Mouse (Mus musculus) neural tube, embryonic 11.5 days (tissue): ENCODE measurements around the gene Rgcc. TPM values are rescaled to one million over a fixed set of nuclear protein-coding genes. Genes with fewer than 3 reads are reported as not detected.

Experiments
- ATAC-seq: fragments of 200-750 bp; cut with Nextera tagmentation; 2 replicates; pipeline ENCODE4 v1.8.0; 2017; ENCODE audit warnings: moderate number of reproducible peaks, mild to moderate bottlenecking, moderate TSS enrichment, moderate library complexity; ENCODE audit not compliant: insufficient read depth, low FRiP score, low TSS enrichment
- DNase-seq: peaks from one replicate; pipeline ENCODE4 v3.0.0-alpha.2; 2015; ENCODE audit warnings: low spot score
- H3K27ac ChIP-seq: fragments of 300-500 bp; sonication (generic); 2 replicates; pipeline ENCODE4 v1.5.1; 2014; ENCODE audit warnings: low read depth, mild to moderate bottlenecking, low read length
- H3K27me3 ChIP-seq: fragments of 300-500 bp; sonication (generic); 2 replicates; pipeline ENCODE4 v1.6.1; 2014; ENCODE audit warnings: mild to moderate bottlenecking, low read length, mixed read lengths; ENCODE audit not compliant: control insufficient read depth, insufficient read depth
- H3K36me3 ChIP-seq: fragments of 300-500 bp; sonication (generic); 2 replicates; pipeline ENCODE4 v1.6.1; 2014; ENCODE audit warnings: mild to moderate bottlenecking, low read length, moderate library complexity, mixed read lengths; ENCODE audit not compliant: control insufficient read depth, insufficient read depth
- H3K4me1 ChIP-seq: fragments of 300-500 bp; sonication (generic); 2 replicates; pipeline ENCODE4 v1.6.1; 2014; ENCODE audit warnings: low read length, mixed read lengths; ENCODE audit not compliant: control insufficient read depth, insufficient read depth
- H3K4me2 ChIP-seq: fragments of 300-500 bp; sonication (generic); 2 replicates; pipeline ENCODE4 v1.6.1; 2014; ENCODE audit warnings: low read depth, mild to moderate bottlenecking, moderate library complexity
- H3K4me3 ChIP-seq: fragments of 300-500 bp; sonication (generic); 2 replicates; pipeline ENCODE4 v1.5.1; 2014; ENCODE audit warnings: low read depth, low read length
- H3K9ac ChIP-seq: fragments of 300-500 bp; sonication (generic); 2 replicates; pipeline ENCODE4 v1.6.1; 2014; ENCODE audit warnings: mild to moderate bottlenecking, low read length
- H3K9me3 ChIP-seq: fragments of 300-500 bp; sonication (generic); 2 replicates; pipeline ENCODE4 v1.6.1; 2016; ENCODE audit warnings: low read length; ENCODE audit not compliant: control insufficient read depth
- WGBS: fragments of 180-500 bp; shearing (Covaris S2); extraction: QIAGEN DNeasy Blood & Tissue Kit; methylation state at CpG from one replicate; pipeline ENCODE4 v1.1.7; 2014; 5-methylcytosine and 5-hydroxymethylcytosine counted together
- polyA plus RNA-seq: library from polyadenylated mRNA; unstranded; fragments of >200 nt; fragmentation: Nextera tagmentation; extraction: Ambion mirVana; gene quantifications from 2 replicates; pipeline ENCODE4 v1.2.1, GENCODE M21; 2014

The Rgcc gene
- polyA plus RNA-seq, 1 experiment from 2014 or later, result 51.8 TPM

DNA sequence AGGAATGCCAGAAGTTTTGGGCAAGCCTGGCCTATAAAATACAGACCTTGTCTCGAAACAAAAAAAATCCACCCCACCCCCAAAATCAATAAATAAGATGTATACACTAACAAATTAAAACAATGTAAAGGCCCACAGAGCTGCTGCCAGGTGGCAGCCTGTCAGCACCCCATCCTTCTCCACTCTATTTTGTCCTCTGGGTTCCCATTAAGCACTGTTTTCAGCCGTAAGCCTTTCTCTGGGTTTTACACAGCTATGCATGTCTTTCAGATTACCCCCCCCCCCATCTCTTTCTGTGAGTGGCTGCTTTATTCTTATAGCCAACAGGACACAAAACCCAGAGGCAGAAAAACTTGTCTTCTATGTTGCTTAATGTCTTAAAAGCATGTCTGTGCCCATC is 16.2 kb upstream of the Rgcc start:
- Histone ChIP-seq H3K4me3 (no peak overlapping the region), H3K9me3 (no peaks in the 10 kb centered on the region), H3K4me1 (no peaks in the 10 kb centered on the region), H3K27ac (no peak overlapping the region), H3K4me2 (no peak overlapping the region), H3K36me3 (no peaks in the 10 kb centered on the region), H3K27me3 (no peaks in the 10 kb centered on the region), H3K9ac (no peak overlapping the region)
- ATAC-seq (no peak), DNase-seq (no peak)
- 75% methylated on average over 2 of the region's 2 CpGs for WGBS

DNA sequence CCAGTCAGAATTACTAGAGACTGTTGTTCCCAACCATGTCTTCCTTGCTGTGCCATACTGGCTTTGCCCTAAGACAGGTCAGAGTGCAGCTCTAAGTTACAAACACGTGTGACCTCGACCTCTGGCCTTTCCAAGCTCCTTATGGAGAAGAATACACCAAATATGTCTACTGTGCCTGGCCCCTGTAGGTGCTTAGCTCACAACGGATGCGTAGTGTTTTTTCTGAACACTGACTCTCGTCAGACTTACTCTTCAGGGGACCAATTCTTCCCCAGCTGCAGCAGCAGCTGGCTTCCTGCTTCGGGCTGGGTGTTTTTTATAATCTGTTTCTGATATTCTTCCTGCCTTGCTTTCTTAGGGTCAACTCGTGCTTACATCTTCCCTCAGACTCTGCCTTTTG is 14.4 kb upstream of the Rgcc start:
- H3K27ac ChIP-seq, result no peak overlapping the region
- ATAC-seq (no peak), DNase-seq (no peak)
- H3K27me3 ChIP-seq, result no peaks in the 10 kb centered on the region
- no peaks in the 10 kb centered on the region for H3K36me3 ChIP-seq
- no peak overlapping the region for H3K9ac ChIP-seq
- H3K4me1 ChIP-seq, result no peaks in the 10 kb centered on the region
- H3K4me2 ChIP-seq, result no peak overlapping the region
- no peak overlapping the region for H3K4me3 ChIP-seq
- WGBS, result 62% methylated on average over 7 of the region's 7 CpGs
- H3K9me3 ChIP-seq, result no peaks in the 10 kb centered on the region

DNA sequence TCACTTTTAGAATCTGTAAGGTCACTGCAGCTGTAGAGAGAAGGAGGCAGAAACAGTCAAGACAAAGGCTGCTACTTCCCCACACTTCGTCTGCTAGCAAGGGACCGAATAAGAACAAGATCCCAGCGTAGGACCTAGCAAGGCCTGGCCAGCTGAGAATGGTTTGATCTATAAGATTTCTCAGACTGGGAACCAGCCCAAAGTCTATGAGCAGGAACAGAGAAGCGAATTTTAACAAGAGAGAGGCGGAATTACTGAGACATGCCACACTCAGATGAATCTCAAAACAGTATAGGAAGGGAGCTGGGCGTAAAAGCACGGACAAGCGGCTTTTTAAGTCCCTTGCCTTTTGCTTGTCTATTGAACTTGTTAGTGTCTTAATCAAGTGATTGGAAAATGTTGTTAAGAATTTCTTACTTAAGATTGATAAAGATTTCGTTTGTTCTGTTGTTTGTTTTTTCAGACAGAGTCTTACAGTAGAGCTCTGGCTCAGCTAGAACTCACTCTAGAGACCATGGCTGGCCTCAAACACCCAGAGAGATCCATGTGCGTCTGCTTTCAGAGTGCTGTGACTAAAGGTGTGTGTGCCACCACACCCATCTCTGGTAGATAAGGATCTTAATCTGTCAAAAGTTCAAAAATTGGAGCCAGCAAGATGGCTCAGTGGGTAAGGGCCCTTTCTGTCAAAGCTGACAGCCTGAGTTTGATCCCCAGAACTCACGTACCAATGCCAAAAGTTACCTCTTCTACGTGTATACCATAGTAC is 13.0 kb upstream of the Rgcc start:
- Histone ChIP-seq H3K4me3 (no peak overlapping the region), H3K9me3 (no peaks in the 10 kb centered on the region), H3K9ac (no peak overlapping the region), H3K27ac (no peak overlapping the region), H3K27me3 (no peaks in the 10 kb centered on the region), H3K4me2 (no peak overlapping the region), H3K4me1 (no peaks in the 10 kb centered on the region), H3K36me3 (no peaks in the 10 kb centered on the region)
- WGBS, result 88% methylated on average over 12 of the region's 12 CpGs
- ATAC-seq, result no peak
- DNase-seq, result no peak

DNA sequence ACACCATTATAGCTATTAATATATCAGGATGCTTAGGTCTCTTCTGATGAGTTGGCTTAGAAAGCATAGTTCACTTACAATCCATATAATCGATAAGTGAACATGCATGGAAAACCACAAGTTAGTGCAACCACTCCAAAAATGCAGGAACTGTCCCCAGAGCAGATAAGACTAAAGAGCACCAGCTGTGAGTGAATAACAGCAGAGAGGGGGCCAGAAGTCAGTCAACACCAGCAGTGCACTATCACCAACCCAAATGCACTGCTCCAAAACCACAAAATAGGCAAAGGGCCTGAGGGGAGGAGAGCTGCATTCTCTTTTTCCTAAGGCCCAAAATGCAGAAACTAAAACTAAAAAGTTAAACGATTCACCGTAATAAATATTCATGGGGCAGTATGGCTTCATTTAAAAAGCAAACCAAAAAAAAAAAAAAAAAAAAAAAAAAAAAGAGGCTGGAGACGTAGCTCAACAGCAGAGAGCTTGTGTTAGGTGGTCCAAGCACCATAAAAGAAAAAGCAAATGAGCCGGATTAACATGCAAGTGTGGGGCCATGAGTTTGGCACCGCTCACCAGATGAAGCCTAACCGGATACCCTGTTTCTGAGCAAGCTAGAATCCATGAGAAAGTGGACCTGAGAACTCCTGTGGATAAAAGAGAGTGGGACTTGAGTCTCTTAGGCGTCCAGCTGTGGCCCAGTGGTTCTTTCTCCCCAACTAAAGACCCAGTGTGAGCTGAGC is 12.2 kb upstream of the Rgcc start:
- H3K27me3 ChIP-seq, result no peaks in the 10 kb centered on the region
- 74% methylated on average over 8 of the region's 8 CpGs for WGBS
- H3K27ac ChIP-seq, result no peak overlapping the region
- ATAC-seq, result no peak
- no peak overlapping the region for H3K4me2 ChIP-seq
- no peaks in the 10 kb centered on the region for H3K9me3 ChIP-seq
- no peak overlapping the region for H3K9ac ChIP-seq
- H3K36me3 ChIP-seq, result no peaks in the 10 kb centered on the region
- no peaks in the 10 kb centered on the region; the same call in 1 of the 2 replicates for H3K4me1 ChIP-seq
- no peak for DNase-seq
- H3K4me3 ChIP-seq, result no peak overlapping the region

DNA sequence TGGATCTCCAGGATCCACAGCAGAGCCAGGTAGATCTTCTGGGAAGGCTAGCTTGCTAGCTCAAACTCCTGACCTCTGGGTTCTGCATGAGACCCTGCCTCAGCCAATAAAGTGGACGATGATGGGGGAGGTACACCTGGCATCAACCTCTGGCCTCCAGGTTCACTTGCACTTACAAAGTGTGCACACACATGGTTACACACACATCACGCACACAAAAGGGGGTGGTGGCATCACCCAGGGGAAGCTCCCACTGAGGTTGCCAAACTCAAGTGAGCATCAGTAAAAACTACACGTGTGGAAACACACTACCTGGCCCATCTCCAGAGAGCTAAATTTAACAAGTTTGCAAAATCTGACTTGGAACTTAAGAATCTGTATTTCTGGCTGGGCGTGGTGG is 11.3 kb upstream of the Rgcc start:
- Histone ChIP-seq H3K4me3 (no peak overlapping the region), H3K27ac (no peak overlapping the region), H3K9me3 (no peaks in the 10 kb centered on the region), H3K4me2 (no peak overlapping the region), H3K27me3 (no peaks in the 10 kb centered on the region), H3K9ac (no peak overlapping the region), H3K4me1 (peaks cover 4% of the 10 kb centered on the region; the same call in 1 of the 2 replicates), H3K36me3 (no peaks in the 10 kb centered on the region)
- no peak for DNase-seq
- ATAC-seq, result no peak
- 81% methylated on average over 4 of the region's 4 CpGs for WGBS

DNA sequence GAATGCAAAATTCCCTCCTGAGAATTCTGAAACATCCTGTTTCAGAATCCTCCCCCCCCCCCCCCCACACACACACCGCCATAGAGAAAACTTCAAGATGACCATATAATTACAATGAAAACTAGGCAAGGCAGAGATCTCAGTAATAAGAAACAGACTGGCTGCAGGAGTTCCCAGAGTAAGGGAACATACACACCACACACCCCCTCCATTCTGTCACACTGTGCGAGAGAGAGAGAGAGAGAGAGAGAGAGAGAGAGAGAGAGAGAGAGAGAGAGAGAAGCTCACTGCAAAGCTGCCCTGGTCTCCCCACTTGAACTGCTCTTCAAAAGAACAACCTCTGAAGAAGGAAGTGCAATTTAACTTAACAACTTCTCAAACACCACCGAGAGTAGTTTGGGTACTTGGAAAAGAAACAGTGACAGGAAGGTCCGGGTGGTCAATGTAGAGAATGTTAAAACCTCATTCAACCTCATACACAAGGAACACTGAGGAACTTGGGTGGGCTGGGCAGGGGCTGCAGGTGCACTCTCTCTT is 10.5 kb upstream of the Rgcc start:
- H3K27me3 ChIP-seq, result no peaks in the 10 kb centered on the region
- H3K4me1 ChIP-seq, result peaks cover 4% of the 10 kb centered on the region; the same call in 1 of the 2 replicates
- H3K9ac ChIP-seq, result no peak overlapping the region
- no peak overlapping the region for H3K27ac ChIP-seq
- 37% methylated on average over 3 of the region's 4 CpGs for WGBS
- no peaks in the 10 kb centered on the region for H3K9me3 ChIP-seq
- DNase-seq, result no peak
- H3K4me2 ChIP-seq, result no peak overlapping the region
- no peaks in the 10 kb centered on the region for H3K36me3 ChIP-seq
- H3K4me3 ChIP-seq, result no peak overlapping the region
- ATAC-seq, result no peak

DNA sequence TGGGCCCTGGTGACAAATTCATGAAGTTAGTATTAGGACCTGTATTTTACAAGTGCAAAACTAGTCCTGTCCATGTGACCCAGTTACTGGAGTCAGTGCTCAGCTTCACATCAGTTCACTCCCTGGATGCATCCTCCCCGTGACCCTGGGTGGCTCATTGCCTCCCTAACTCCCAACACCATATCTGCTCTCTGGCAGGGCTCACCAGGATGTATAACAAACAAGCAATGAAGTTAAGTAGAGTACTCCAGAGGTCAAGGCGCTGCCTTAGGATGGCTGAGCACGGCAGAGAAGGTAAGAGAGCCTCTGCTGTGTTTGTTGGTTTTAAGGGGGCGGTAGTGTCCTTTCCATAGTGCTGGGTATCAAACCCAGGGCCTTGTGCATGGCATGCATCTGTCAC is 7.7 kb upstream of the Rgcc start:
- Histone ChIP-seq H3K4me1 (peaks cover 4% of the 10 kb centered on the region; the same call in 1 of the 2 replicates), H3K27me3 (no peaks in the 10 kb centered on the region), H3K36me3 (no peaks in the 10 kb centered on the region), H3K9me3 (no peaks in the 10 kb centered on the region), H3K4me3 (no peak overlapping the region), H3K4me2 (no peak overlapping the region), H3K27ac (no peak overlapping the region), H3K9ac (no peak overlapping the region)
- no peak for ATAC-seq
- no peak for DNase-seq
- WGBS, result 54% methylated on average over 4 of the region's 4 CpGs

DNA sequence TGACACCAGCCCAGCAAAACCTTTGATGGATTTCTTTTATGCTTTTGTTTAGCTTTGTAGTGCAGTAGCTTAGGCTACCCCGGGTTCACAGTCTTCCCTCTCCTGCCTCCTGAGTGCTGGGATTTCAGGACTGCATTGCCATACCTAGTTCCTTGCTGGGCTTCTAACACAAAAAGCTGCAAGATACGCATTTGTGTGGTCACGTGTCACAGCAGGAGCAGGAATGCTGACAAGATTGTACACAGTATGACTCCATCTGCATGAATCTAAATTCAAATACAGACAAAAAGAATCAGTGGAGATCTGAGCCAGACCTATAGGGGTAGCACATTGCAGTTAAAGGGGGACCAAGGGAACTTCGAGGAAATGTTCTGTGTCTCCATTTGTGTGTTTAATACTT is 6.9 kb upstream of the Rgcc start:
- ATAC-seq, result no peak

More for the DNA sequence above, 6.9 kb upstream of the Rgcc start:
- DNase-seq, result no peak
- H3K9ac ChIP-seq, result no peak overlapping the region
- peaks cover 4% of the 10 kb centered on the region; the same call in 1 of the 2 replicates for H3K4me1 ChIP-seq
- H3K4me3 ChIP-seq, result no peak overlapping the region
- H3K36me3 ChIP-seq, result no peaks in the 10 kb centered on the region
- H3K27me3 ChIP-seq, result no peaks in the 10 kb centered on the region
- WGBS, result 20% methylated on average over 4 of the region's 4 CpGs
- no peaks in the 10 kb centered on the region for H3K9me3 ChIP-seq
- H3K27ac ChIP-seq, result no peak overlapping the region
- H3K4me2 ChIP-seq, result no peak overlapping the region
